Mouse (Mus musculus): ENCODE measurements around the gene Tbcc.

DNA sequence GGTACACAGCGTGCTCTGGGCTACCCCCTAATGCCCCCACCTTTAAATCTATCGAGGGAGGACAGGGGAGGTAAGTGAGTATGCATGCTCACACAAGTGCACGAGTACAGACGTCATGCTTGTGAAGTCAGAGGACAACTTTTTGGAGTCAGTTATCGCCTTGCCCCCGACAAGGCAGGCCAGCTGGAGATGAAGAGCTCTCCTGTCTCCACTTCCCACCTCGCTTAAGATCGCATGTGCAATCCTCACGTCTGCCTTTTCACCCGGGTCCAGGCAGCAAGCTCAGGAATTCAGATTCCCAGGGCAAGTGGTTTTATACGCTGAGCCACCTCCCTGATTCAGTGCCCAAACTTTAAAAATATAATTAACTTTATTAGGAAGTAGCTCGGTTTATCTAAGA, 45.2 kb upstream of the Tbcc start:
- TF ChIP-seq POLR2A (IDR thresholded peaks at IDR 0.05; ENCODE audit: low read depth, low read length), result no peak
- TF ChIP-seq CTCF (IDR thresholded peaks at IDR 0.05; ENCODE audit: borderline replicate concordance, insufficient read depth, low read length), result no peak

Measured in embryonic fibroblast, embryonic 13.5 days (primary cell).